Mouse (Mus musculus) embryonic facial prominence, embryonic 10.5 days (tissue): ENCODE results near the gene Rnf135. TPM values are rescaled to one million over a fixed set of nuclear protein-coding genes. Genes with fewer than 3 reads are reported as not detected.

Experiments
- DNase-seq: peaks from one replicate; pipeline ENCODE4 v3.0.0-alpha.2; 2017; ENCODE audit warnings: low spot score
- H3K27ac ChIP-seq: fragments of 300-500 bp; sonication (generic); replicated peaks from 2 replicates; pipeline ENCODE4 v1.5.1; 2016; ENCODE audit warnings: mild to moderate bottlenecking
- H3K27me3 ChIP-seq: fragments of 300-500 bp; sonication (generic); replicated peaks from 2 replicates; pipeline ENCODE4 v1.6.1; 2016; ENCODE audit warnings: low read depth, mild to moderate bottlenecking; ENCODE audit not compliant: poor library complexity, severe bottlenecking
- H3K36me3 ChIP-seq: fragments of 300-500 bp; sonication (generic); replicated peaks from 2 replicates; pipeline ENCODE4 v1.6.1; 2016; ENCODE audit warnings: mild to moderate bottlenecking, moderate library complexity
- H3K4me1 ChIP-seq: fragments of 300-500 bp; sonication (generic); 2 replicates; pipeline ENCODE4 v1.6.1; 2016
- H3K4me3 ChIP-seq: fragments of 300-500 bp; sonication (generic); 2 replicates; pipeline ENCODE4 v1.5.1; 2016; ENCODE audit warnings: mild to moderate bottlenecking, moderate library complexity
- H3K9me3 ChIP-seq: fragments of 300-500 bp; sonication (generic); 2 replicates; pipeline ENCODE4 v1.6.1; 2016; ENCODE audit warnings: mild to moderate bottlenecking
- WGBS: fragments of 180-500 bp; shearing (Covaris S2); methylation state at CpG from one replicate; pipeline ENCODE4 v1.1.7; 2016; 5-methylcytosine and 5-hydroxymethylcytosine counted together
- polyA plus RNA-seq: library from polyadenylated mRNA; unstranded; fragments of >200 nt; fragmentation: Nextera tagmentation; extraction: Ambion mirVana; gene quantifications from 2 replicates; pipeline ENCODE4 v1.2.1, GENCODE M21; 2016

The Rnf135 gene
- polyA plus RNA-seq, 1 experiment from 2014 or later, result 6.5 TPM

DNA sequence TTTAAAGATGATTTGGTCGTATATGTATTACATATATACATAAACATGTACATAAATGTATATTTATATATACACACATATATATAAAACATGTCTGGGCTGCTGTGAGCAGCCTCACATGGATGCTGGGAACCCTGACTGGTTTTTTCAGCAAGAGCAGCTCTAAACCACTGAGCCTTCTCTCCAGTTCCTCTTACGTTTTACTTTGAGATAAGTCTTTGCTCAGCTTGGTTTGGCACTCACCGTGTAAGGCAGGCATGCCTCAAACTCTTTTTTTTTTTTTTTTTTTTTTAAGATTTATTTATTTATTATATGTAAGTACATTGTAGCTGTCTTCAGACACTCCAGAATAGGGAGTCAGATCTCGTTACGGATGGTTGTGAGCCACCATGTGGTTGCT, 33.1 kb upstream of the Rnf135 start:
- Histone ChIP-seq H3K36me3 (no peaks in the 10 kb centered on the region), H3K9me3 (no peaks in the 10 kb centered on the region), H3K27me3 (peaks cover 37% of the 10 kb centered on the region), H3K4me1 (peaks cover 10% of the 10 kb centered on the region), H3K4me3 (no peak overlapping the region), H3K27ac (no peak overlapping the region)
- DNase-seq, result no peak
- WGBS, result 84% methylated on average over 5 of the region's 5 CpGs

DNA sequence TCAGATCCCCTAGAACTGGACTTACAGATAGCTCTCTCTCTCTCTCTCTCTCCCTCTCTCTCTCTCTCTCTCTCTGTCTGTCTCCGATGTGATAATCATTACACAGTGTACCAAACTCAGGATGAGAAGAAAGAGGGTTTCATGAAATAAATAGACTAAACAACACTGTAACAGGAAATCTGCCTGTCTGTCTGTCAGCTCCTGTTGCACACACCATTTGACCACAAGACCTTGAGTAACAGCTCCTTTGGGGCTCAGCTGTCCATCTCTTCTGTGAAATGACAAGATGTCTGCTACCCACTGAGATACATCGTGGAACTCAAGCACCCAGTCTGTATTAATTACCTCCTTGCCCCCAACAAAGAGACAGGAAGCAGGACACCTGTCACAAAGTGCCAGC, 32.1 kb upstream of the Rnf135 start:
- H3K36me3 ChIP-seq, result no peaks in the 10 kb centered on the region
- WGBS, result 78% methylated on average over 2 of the region's 2 CpGs
- H3K27me3 ChIP-seq, result peaks cover 47% of the 10 kb centered on the region
- no peak overlapping the region for H3K4me3 ChIP-seq
- H3K4me1 ChIP-seq, result peaks cover 10% of the 10 kb centered on the region
- H3K27ac ChIP-seq, result no peak overlapping the region
- DNase-seq, result no peak
- H3K9me3 ChIP-seq, result no peaks in the 10 kb centered on the region

DNA sequence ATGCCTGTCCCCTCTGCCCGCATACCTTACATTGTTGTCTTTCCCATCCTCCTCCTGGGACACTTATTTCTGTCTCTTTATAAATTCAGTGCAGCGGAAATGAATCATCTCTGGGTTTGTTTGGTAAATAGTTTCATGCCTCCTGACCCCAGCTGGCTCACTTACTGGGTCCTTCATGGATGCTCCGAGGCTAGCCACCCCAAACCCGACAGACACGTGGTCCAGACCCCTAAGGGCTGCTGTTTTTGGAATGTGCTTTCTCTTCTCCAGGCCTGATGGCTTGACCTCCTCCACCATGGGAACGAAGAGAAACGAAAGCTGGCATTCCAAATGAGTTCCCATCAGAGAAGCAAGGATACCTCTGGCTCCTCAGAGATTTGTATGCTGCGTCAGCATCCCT, 31.3 kb upstream of the Rnf135 start:
- H3K27ac ChIP-seq, result no peak overlapping the region
- H3K4me3 ChIP-seq, result no peak overlapping the region
- H3K4me1 ChIP-seq, result peaks cover 10% of the 10 kb centered on the region
- no peaks in the 10 kb centered on the region for H3K36me3 ChIP-seq
- H3K27me3 ChIP-seq, result peaks cover 55% of the 10 kb centered on the region
- no peaks in the 10 kb centered on the region for H3K9me3 ChIP-seq
- 82% methylated on average over 8 of the region's 8 CpGs for WGBS
- no peak for DNase-seq

DNA sequence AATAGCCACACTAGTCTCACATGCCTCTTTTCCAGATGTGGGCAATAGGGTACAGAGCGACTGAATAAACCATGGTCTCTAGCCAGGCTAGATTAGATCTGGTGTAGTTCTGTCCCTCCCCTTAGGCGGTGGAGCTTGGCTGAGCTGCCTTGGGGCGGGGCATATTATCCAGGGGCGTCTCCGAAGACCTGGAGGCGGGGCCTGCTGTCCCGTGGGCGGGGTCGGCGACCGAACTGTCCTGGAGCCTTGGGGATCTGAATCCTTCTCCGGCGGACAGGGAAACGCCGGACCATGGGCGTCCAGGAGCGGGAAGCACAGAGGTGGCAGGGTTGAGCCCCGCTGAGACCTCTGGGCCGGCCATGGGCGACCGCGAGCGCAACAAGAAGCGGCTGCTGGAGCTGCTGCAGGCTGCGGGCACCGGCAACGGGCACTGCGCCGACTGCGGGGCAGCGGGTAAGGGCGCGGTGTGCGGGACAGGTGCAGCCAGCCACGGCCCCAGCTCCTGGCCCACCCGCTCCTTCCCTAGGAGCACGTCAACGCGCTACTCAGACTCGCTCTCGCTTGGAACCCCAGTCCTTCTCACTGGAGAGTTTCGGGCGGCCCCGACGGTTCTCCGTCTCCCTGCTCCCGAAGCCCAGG, 29.7 kb upstream of the Rnf135 start, which contains the start of gene Adap2:
TSS of gene Adap2 (plus strand) at position 249 of the 639 bp plus-strand sequence.
- DNase-seq, result peak; percentile 86
- Histone ChIP-seq H3K9me3 (no peaks in the 10 kb centered on the region), H3K4me1 (peaks cover 10% of the 10 kb centered on the region), H3K4me3 (peak within 1 kb of the TSS; percentile 61), H3K27ac (no peak within 1 kb of the TSS; the same call in 1 of the 2 replicates), H3K27me3 (peaks cover 59% of the 10 kb centered on the region), H3K36me3 (no peaks in the 10 kb centered on the region)
- WGBS, result 4% methylated on average over 47 of the region's 47 CpGs

DNA sequence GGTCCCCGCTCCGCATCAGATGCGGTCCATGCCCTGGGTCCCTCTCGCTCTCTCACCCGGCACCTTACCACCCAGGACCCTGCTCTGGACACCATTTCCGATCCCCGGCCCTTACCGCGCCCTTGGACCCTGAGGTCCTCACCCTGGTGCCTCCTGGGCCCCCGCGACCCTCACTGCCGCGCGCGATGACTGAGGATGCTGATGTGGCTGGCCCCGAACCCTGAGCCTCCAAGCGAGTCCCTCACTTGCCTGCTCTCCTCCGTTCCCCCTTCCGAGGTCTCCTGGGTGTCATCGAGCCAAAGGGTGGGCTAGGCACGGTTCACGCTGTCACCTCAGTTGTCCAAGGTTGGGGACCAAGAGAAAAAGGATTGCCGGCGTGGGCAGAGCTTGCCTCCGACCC, 29.1 kb upstream of the Rnf135 start:
- H3K27ac ChIP-seq, result no peak overlapping the region; the same call in 1 of the 2 replicates
- DNase-seq, result no peak
- 24% methylated on average over 25 of the region's 25 CpGs for WGBS
- H3K4me1 ChIP-seq, result peaks cover 10% of the 10 kb centered on the region
- no peaks in the 10 kb centered on the region for H3K9me3 ChIP-seq
- H3K27me3 ChIP-seq, result peaks cover 59% of the 10 kb centered on the region
- H3K36me3 ChIP-seq, result no peaks in the 10 kb centered on the region
- peak overlapping the region; percentile 61 for H3K4me3 ChIP-seq

DNA sequence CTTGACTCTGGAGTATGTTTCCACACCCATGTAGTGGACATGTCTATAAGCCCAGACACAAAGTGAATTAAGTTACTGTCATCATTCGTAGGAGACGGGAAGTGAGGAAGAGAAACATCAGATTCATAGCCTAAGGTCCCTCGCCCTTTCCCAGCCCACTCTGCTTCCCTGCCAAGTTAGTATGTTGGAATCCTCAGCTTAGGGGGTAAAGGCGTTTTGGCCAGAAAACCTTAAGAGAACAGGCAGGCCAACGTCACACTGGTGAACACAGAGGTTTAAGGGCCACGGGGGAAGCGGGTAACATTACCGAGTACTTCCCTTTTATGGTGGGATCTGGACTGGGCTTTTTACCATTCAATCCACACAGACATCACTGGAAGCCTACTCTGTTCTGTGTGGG, 28.1 kb upstream of the Rnf135 start:
- Histone ChIP-seq H3K27me3 (peaks cover 59% of the 10 kb centered on the region), H3K36me3 (no peaks in the 10 kb centered on the region), H3K9me3 (no peaks in the 10 kb centered on the region), H3K4me1 (peaks cover 10% of the 10 kb centered on the region), H3K27ac (no peak overlapping the region), H3K4me3 (no peak overlapping the region)
- 87% methylated on average over 8 of the region's 8 CpGs for WGBS
- DNase-seq, result no peak

DNA sequence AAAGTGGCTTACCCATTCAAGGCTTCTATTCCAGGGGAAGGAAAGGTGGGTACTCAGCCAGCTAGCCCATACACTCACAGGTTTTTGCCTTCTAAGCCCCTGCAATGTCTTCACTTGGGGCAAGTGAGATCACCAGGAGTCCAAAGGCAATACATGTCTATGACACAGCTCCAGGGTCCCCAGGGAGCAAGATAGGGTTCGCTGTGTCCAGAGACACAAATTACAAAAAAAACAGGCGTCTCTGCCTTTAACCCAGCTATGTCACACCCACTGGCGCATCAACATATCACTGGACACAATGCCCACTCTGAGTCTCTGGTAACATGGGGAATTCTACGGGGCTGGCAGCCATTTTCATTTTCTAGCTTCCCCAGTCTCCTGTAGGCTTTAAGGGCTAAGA, 27.7 kb upstream of the Rnf135 start:
- Histone ChIP-seq H3K27ac (no peak overlapping the region), H3K9me3 (no peaks in the 10 kb centered on the region), H3K4me1 (peaks cover 10% of the 10 kb centered on the region), H3K27me3 (peaks cover 59% of the 10 kb centered on the region), H3K36me3 (no peaks in the 10 kb centered on the region), H3K4me3 (no peak overlapping the region)
- 81% methylated on average over 4 of the region's 4 CpGs for WGBS
- DNase-seq, result no peak

DNA sequence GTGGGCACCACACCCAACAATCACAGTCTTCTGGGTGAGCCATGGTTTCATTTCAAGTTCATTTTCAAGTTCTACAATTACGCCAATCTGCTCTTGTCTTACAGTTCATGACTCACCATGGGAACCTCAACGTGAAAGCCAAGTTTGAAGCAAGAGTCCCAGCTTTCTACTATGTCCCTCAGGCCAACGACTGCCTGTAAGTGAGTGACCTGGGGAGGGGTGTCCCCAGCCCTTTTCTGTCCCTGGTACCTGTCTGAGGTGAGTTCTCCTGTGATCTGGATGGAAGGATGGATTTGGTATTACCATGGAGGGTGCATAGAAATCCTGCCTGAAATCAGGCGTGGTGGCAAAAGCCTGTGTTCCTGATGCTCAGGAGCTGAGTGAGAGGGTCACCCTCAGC, 26.8 kb upstream of the Rnf135 start:
- Histone ChIP-seq H3K27me3 (peaks cover 59% of the 10 kb centered on the region), H3K36me3 (no peaks in the 10 kb centered on the region), H3K9me3 (no peaks in the 10 kb centered on the region), H3K4me3 (no peak overlapping the region), H3K27ac (no peak overlapping the region), H3K4me1 (peaks cover 10% of the 10 kb centered on the region)
- DNase-seq, result no peak
- 82% methylated on average over 4 of the region's 4 CpGs for WGBS

DNA sequence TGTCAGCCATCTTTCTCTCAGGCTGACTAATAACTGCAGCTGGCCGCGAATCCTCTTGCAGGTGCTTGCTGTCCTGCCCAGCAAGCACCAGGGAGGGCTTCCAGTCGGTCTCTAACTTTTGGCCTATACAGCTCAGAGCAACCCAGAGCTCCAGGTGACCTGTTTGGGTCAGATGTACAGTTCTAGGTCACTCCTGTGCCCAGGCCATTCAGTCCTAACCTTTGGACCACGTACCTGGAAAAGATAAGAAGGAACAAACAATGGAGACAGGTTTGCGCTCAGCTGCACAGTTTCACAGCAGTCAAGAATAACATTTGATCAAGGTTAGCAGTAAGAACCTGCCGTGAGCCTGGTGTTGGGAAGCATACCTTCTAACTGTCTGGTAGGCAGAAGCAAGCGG, 24.6 kb upstream of the Rnf135 start:
- Histone ChIP-seq H3K27ac (no peak overlapping the region), H3K4me3 (no peak overlapping the region), H3K9me3 (no peaks in the 10 kb centered on the region), H3K4me1 (peaks cover 7% of the 10 kb centered on the region), H3K36me3 (no peaks in the 10 kb centered on the region), H3K27me3 (peaks cover 37% of the 10 kb centered on the region)
- WGBS, result 89% methylated on average over 7 of the region's 7 CpGs
- no peak for DNase-seq

DNA sequence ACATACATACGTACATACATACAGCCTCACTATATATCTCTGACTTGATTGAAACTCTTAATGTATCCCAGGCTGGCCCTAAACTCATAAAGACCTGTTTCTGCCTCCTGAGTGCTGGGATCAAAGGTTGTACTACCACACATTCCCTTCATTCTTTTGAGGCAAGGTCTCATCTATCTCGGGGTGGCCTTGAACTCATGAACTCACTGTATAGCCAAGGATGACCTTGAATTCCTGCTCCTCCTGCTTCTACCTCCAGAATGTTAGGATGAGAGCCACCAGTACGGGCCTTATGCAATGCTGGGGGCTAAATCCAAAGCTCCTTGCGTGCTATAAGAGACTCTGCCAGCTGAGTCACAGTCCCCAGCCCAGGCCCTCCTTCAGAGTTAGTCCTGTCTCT, 22.6 kb upstream of the Rnf135 start:
- 81% methylated on average over 4 of the region's 4 CpGs for WGBS
- H3K9me3 ChIP-seq, result no peaks in the 10 kb centered on the region
- no peaks in the 10 kb centered on the region for H3K36me3 ChIP-seq
- H3K4me1 ChIP-seq, result no peaks in the 10 kb centered on the region
- no peak overlapping the region for H3K4me3 ChIP-seq
- no peak overlapping the region for H3K27ac ChIP-seq
- no peak for DNase-seq
- peaks cover 17% of the 10 kb centered on the region for H3K27me3 ChIP-seq

DNA sequence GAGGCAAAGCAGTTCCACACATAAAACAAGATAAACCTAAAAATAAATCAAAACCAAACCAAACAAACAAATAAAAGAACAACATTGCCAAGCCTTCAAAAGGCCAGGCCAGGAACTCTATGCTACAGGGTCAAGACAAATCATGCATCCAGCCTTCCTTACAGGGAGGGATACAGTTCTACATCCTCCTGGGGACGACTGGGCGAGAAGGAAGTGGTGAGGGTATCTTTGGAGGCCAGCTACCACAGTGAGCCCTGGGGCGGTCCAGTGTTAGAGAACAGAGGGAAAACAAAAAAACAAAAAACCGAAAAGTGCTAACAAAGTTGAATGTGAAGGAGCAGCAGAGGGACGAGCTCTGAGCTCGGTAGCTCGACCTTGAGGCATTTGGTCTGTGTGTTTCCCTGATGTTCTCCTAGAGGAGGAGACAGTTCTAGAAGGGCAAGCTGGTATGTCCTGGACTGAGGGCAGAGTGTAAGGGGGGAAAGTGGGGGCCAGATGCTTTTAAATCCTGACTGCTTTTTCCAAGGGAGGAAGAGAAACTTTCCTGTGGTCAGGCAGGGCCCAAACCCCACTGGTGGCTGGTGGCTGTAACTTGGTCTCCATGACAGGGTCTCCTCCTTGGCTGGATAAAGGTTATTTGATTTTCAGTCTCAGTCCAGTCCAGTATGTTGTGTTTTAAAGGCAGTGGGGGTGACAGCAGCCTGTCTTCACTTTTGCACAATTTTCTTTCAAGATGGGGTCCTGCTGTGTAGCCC, 20.1 kb upstream of the Rnf135 start:
- Histone ChIP-seq H3K4me1 (no peaks in the 10 kb centered on the region), H3K36me3 (no peaks in the 10 kb centered on the region), H3K27ac (no peak overlapping the region), H3K9me3 (no peaks in the 10 kb centered on the region), H3K27me3 (no peaks in the 10 kb centered on the region), H3K4me3 (no peak overlapping the region)
- WGBS, result 64% methylated on average over 7 of the region's 7 CpGs
- DNase-seq, result no peak

DNA sequence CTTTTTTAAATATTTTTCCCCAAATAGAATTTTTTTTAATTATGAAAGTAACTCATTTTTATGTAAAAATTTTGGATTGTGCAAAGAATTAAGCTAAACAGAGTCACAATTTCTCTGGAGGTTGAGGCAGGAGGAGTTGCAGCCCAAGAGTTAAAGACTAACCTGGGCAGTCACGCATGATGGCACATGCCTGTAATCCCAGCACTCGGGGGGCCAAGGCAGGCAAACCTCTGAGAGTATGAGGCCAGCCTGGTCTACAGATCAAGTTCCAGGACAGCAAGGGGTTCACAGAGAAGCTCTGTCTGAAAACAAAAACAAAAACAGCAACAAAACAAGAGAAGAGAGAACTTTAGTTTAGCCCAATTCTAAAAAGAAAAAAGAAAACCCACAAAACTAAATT, 19.4 kb upstream of the Rnf135 start:
- WGBS, result 58% methylated on average over 2 of the region's 2 CpGs
- Histone ChIP-seq H3K36me3 (no peaks in the 10 kb centered on the region), H3K4me3 (no peak overlapping the region), H3K9me3 (no peaks in the 10 kb centered on the region), H3K27ac (no peak overlapping the region), H3K27me3 (no peaks in the 10 kb centered on the region), H3K4me1 (no peaks in the 10 kb centered on the region)
- DNase-seq, result no peak

DNA sequence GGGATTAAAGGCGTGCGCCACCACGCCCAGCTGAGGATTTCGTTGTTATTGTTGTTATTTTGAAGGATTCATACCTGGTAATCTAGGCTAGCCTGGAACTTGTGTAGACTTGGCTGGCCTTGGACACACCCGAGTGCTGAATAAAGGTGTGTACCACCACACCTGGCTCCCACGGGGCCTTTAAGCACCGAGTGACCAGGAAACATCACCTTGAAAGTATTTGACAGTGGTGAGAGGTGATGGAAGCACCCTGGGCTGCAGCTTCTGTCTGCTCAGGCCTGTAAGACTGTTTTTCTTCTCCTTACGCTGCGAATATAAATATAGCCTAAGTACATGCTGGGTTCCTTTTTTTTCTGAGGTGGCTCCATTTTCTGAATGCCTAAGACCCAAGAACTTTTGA, 15.5 kb upstream of the Rnf135 start:
- no peaks in the 10 kb centered on the region for H3K36me3 ChIP-seq
- H3K27me3 ChIP-seq, result no peaks in the 10 kb centered on the region
- no peaks in the 10 kb centered on the region for H3K9me3 ChIP-seq
- no peak for DNase-seq
- no peak overlapping the region for H3K27ac ChIP-seq
- H3K4me1 ChIP-seq, result no peaks in the 10 kb centered on the region
- WGBS, result 91% methylated on average over 9 of the region's 9 CpGs
- no peak overlapping the region for H3K4me3 ChIP-seq
